Mouse (Mus musculus) midbrain, embryonic 11.5 days (tissue): ENCODE data around the gene Gramd1b. TPM values are rescaled to one million over a fixed set of nuclear protein-coding genes. Genes with fewer than 3 reads are reported as not detected.
A peak's percentile ranks its signal among the peaks of the same experiment; 100 is the strongest.

Source experiments
- ATAC-seq: fragments of 200-750 bp; cut with Nextera tagmentation; 2 replicates; pipeline ENCODE4 v1.8.0; 2017; ENCODE audit warnings: moderate TSS enrichment, moderate library complexity; ENCODE audit not compliant: low FRiP score
- DNase-seq: peaks from one replicate; pipeline ENCODE4 v3.0.0; 2015; ENCODE audit warnings: low spot score; ENCODE audit errors: missing footprints
- H3K27ac ChIP-seq: fragments of 300-500 bp; sonication (generic); 2 replicates; pipeline ENCODE4 v1.5.1; 2014; ENCODE audit warnings: low read depth, low read length
- H3K27me3 ChIP-seq: fragments of 300-500 bp; sonication (generic); 2 replicates; pipeline ENCODE4 v1.6.1; 2014; ENCODE audit warnings: mild to moderate bottlenecking, low read length, moderate library complexity, mixed read lengths; ENCODE audit not compliant: control insufficient read depth, insufficient read depth
- H3K36me3 ChIP-seq: fragments of 300-500 bp; sonication (generic); 2 replicates; pipeline ENCODE4 v1.6.1; 2014; ENCODE audit warnings: mild to moderate bottlenecking, low read length, moderate library complexity, mixed read lengths; ENCODE audit not compliant: control insufficient read depth, insufficient read depth
- H3K4me1 ChIP-seq: fragments of 300-500 bp; sonication (generic); 2 replicates; pipeline ENCODE4 v1.6.1; 2014; ENCODE audit warnings: low read length; ENCODE audit not compliant: control insufficient read depth, insufficient read depth
- H3K4me2 ChIP-seq: fragments of 300-500 bp; sonication (generic); 2 replicates; pipeline ENCODE4 v1.6.1; 2014; ENCODE audit warnings: mild to moderate bottlenecking, moderate library complexity
- H3K4me3 ChIP-seq: fragments of 300-500 bp; sonication (generic); 2 replicates; pipeline ENCODE4 v1.5.1; 2014; ENCODE audit warnings: low read depth, low read length
- H3K9ac ChIP-seq: fragments of 300-500 bp; sonication (generic); 2 replicates; pipeline ENCODE4 v1.6.1; 2014; ENCODE audit warnings: low read length
- H3K9me3 ChIP-seq: fragments of 300-500 bp; sonication (generic); 2 replicates; pipeline ENCODE4 v1.6.1; 2016; ENCODE audit warnings: low read length; ENCODE audit not compliant: control insufficient read depth
- WGBS: fragments of 180-500 bp; shearing (Covaris S2); extraction: QIAGEN DNeasy Blood & Tissue Kit; methylation state at CpG from one replicate; pipeline ENCODE4 v1.1.7; 2014; 5-methylcytosine and 5-hydroxymethylcytosine counted together
- polyA plus RNA-seq: library from polyadenylated mRNA; unstranded; fragments of >200 nt; fragmentation: Nextera tagmentation; extraction: Ambion mirVana; gene quantifications from 2 replicates; pipeline ENCODE4 v1.2.1, GENCODE M21; 2014

Gene Gramd1b
- polyA plus RNA-seq, 1 experiment from 2014 or later: 2.5 TPM

DNA sequence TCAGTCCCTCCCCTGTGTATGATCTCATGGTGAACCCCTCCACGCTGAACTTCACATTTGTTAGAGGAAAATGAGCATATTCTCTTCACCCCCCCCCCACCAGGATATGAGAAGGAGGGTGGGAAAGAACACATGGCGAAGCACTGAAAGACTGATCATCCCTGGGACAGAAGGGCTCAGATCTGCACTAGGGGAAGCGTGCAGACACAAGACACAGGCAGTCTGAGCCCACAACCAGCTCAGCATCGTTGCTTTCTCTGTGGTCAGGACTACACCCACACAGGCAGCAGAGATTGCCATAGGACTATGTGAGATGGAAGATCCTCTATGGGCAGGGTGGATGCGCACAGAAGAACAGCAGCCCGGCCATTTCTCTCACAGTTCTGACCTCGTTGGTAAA is 189.1 kb downstream of the Gramd1b start:
- H3K9me3 ChIP-seq: no peaks in the 10 kb centered on the region
- H3K27me3 ChIP-seq: no peaks in the 10 kb centered on the region
- no peak overlapping the region for H3K4me3 ChIP-seq
- H3K9ac ChIP-seq: no peak overlapping the region
- ATAC-seq: no peak
- no peak for DNase-seq
- H3K36me3 ChIP-seq: no peaks in the 10 kb centered on the region
- H3K27ac ChIP-seq: no peak overlapping the region
- 93% methylated on average over 7 of the region's 7 CpGs for WGBS
- 0 out of 2 replicates have a peak, but pooled peaks cover 3% of the 10 kb centered on the region for H3K4me1 ChIP-seq
- no peak overlapping the region for H3K4me2 ChIP-seq

DNA sequence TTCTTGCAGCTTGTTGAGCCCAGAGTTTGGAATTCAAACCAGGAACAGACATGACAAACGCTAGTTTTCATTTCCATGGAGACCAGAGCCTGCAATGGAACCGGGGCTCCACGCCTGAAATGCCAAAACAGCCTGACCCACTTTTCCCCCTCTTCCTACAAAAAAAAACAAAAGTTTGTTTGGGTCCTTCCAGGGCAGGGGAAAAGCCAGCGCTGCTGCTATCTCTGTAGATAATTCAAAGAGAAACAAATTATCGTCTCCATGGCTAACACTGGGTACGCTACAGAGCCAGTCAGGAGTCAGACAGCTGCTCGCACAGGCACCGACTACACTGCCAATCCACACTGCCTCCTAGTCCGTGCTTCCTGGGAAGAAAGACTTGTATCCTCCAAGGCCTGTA is 191.6 kb downstream of the Gramd1b start:
- Histone ChIP-seq H3K9ac (no peak overlapping the region), H3K4me3 (no peak overlapping the region), H3K9me3 (no peaks in the 10 kb centered on the region), H3K27me3 (no peaks in the 10 kb centered on the region), H3K4me1 (no peaks in the 10 kb centered on the region), H3K4me2 (no peak overlapping the region), H3K36me3 (no peaks in the 10 kb centered on the region), H3K27ac (no peak overlapping the region)
- 83% methylated on average over 9 of the region's 9 CpGs for WGBS
- no peak for ATAC-seq
- DNase-seq: no peak

- Histone ChIP-seq H3K9me3 (no peaks in the 10 kb centered on the region), H3K4me3 (no peak overlapping the region), H3K9ac (no peak overlapping the region), H3K27me3 (no peaks in the 10 kb centered on the region), H3K27ac (no peak overlapping the region), H3K4me1 (no peaks in the 10 kb centered on the region), H3K36me3 (no peaks in the 10 kb centered on the region), H3K4me2 (no peak overlapping the region)
- DNase-seq (no peak), ATAC-seq (no peak)
- 82% methylated on average over 4 of the region's 4 CpGs for WGBS
Observed at GRCm38 (mm10) chr9:40337131-40337820, 193.9 kb downstream of the Gramd1b start.

GRCm38 (mm10) chr9:40336701-40337100 is 194.5 kb downstream of the Gramd1b start:
- no peaks in the 10 kb centered on the region for H3K4me1 ChIP-seq
- ATAC-seq (no peak), DNase-seq (no peak)
- H3K9ac ChIP-seq: no peak overlapping the region
- H3K36me3 ChIP-seq: no peaks in the 10 kb centered on the region
- H3K4me3 ChIP-seq: no peak overlapping the region
- H3K4me2 ChIP-seq: no peak overlapping the region
- 74% methylated on average over 5 of the region's 5 CpGs for WGBS
- H3K27me3 ChIP-seq: no peaks in the 10 kb centered on the region
- H3K27ac ChIP-seq: no peak overlapping the region
- no peaks in the 10 kb centered on the region for H3K9me3 ChIP-seq

DNA sequence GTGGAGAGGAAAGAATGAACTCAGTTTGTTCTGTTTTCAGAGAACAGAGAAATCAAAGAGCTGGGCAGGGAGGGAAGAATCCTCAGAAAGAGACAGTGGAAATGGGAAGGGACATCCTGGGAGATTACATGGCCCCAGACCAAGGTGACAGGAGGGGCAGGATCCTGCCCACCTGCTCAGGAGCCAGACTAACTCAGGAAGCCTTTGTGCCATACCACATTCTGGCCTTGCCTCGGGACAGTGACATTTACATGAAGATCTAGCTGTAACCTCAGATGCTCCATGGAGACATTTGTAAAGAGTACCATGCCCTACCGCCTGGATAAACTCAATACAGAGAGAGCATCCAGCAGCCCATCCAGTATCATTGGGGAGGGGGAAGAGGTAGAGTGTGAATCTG is 196.6 kb downstream of the Gramd1b start:
- no peak overlapping the region for H3K9ac ChIP-seq
- ATAC-seq: no peak
- no peak overlapping the region for H3K27ac ChIP-seq
- H3K4me2 ChIP-seq: no peak overlapping the region
- H3K27me3 ChIP-seq: no peaks in the 10 kb centered on the region
- 75% methylated on average over 2 of the region's 2 CpGs for WGBS
- no peaks in the 10 kb centered on the region for H3K36me3 ChIP-seq
- H3K9me3 ChIP-seq: no peaks in the 10 kb centered on the region
- DNase-seq: no peak
- no peaks in the 10 kb centered on the region for H3K4me1 ChIP-seq
- H3K4me3 ChIP-seq: no peak overlapping the region

GRCm38 (mm10) chr9:40333649-40334396 is 197.4 kb downstream of the Gramd1b start:
- ATAC-seq: peak; percentile 31; the same call in 1 of the 2 replicates
- H3K27ac ChIP-seq: no peak overlapping the region
- H3K9ac ChIP-seq: no peak overlapping the region
- DNase-seq: peak; percentile 95
- H3K4me1 ChIP-seq: no peaks in the 10 kb centered on the region
- H3K27me3 ChIP-seq: no peaks in the 10 kb centered on the region
- WGBS: 61% methylated on average over 9 of the region's 9 CpGs
- H3K4me3 ChIP-seq: no peak overlapping the region
- no peaks in the 10 kb centered on the region for H3K9me3 ChIP-seq
- no peak overlapping the region for H3K4me2 ChIP-seq
- H3K36me3 ChIP-seq: no peaks in the 10 kb centered on the region

GRCm38 (mm10) chr9:40332731-40333648 is 198.2 kb downstream of the Gramd1b start:
- Histone ChIP-seq H3K27ac (no peak overlapping the region), H3K36me3 (no peaks in the 10 kb centered on the region)

GRCm38 (mm10) chr9:40332326-40332725 is 198.9 kb downstream of the Gramd1b start:
- Histone ChIP-seq H3K4me3 (no peak overlapping the region), H3K9ac (no peak overlapping the region), H3K36me3 (no peaks in the 10 kb centered on the region), H3K9me3 (no peaks in the 10 kb centered on the region), H3K27me3 (no peaks in the 10 kb centered on the region), H3K4me1 (no peaks in the 10 kb centered on the region), H3K4me2 (no peak overlapping the region), H3K27ac (no peak overlapping the region)
- no peak for ATAC-seq
- 79% methylated on average over 4 of the region's 4 CpGs for WGBS
- DNase-seq: no peak

More at GRCm38 (mm10) chr9:40332731-40333648, 198.2 kb downstream of the Gramd1b start:
- DNase-seq (peak; percentile 77), ATAC-seq (no peak; the same call in 1 of the 2 replicates)
- Histone ChIP-seq H3K4me2 (no peak overlapping the region), H3K4me3 (no peak overlapping the region), H3K9ac (no peak overlapping the region), H3K4me1 (no peaks in the 10 kb centered on the region), H3K27me3 (no peaks in the 10 kb centered on the region), H3K9me3 (no peaks in the 10 kb centered on the region)
- WGBS: 88% methylated on average over 31 of the region's 31 CpGs
